In the genomic region with DNA sequence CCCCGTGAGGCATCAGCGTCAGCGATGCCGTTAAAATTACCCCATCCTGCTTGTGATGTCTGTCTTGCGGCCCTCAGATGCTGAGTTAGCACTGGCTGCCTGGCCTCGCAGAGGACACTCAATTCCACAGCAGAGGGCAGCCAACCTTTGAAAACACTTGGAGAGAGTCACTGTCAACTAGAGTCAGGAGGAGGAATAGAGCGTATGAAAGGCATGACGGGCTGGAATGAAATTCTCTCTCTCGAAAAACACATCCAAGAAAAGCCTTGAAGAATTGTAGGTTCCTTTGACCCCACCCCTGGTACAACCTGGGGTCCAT, we compare ENCODE assay signal across 12 mouse cellular contexts.
DNase-seq lines count a peak whose midpoint lies in the region; ATAC-seq and TF ChIP-seq lines count a peak whose summit lies in the region.
"Had no signal": no experiment of that assay in that cellular context is flagged by ENCODE, and none has a peak within 500 bp of the region (broad histone marks: within the 10 kb centered on the region; RNA-seq: fewer than 3 reads in every experiment).

No protein-coding gene starts in this region.

- H3K4me2 ChIP-seq in forebrain, embryonic 16.5 days (ENCODE audit: low read length) = no peak overlapping the region
- H3K4me2 ChIP-seq: hindbrain, embryonic 13.5 days; limb, embryonic 15.5 days had no signal

- ATAC-seq in forebrain, embryonic 16.5 days = no peak

- H3K4me3 ChIP-seq in layer of hippocampus, adult 2 months = no peak overlapping the region
- H3K4me3 ChIP-seq in forebrain, embryonic 16.5 days (replicated peaks; ENCODE audit: low read length) = no peak overlapping the region
- H3K4me3 ChIP-seq: hindbrain, embryonic 13.5 days; limb, embryonic 15.5 days had no signal

- intact Hi-C loops in heart, postnatal 10 days (cut with DNase I) = no loop called here

- H3K36me3 ChIP-seq in forebrain, embryonic 16.5 days (ENCODE audit: control insufficient read depth, insufficient read depth) = no peaks in the 10 kb centered on the region
- H3K36me3 ChIP-seq: hindbrain, embryonic 13.5 days; limb, embryonic 15.5 days had no signal

- H3K27ac ChIP-seq in layer of hippocampus, adult 2 months = no peak overlapping the region
- no peak overlapping the region for H3K27ac ChIP-seq in forebrain, embryonic 16.5 days (ENCODE audit: low read length)
- H3K27ac ChIP-seq: hindbrain, embryonic 13.5 days; limb, embryonic 15.5 days had no signal

- H3K9me3 ChIP-seq in forebrain, embryonic 16.5 days (ENCODE audit: control insufficient read depth, low read length) = no peaks in the 10 kb centered on the region
- H3K9me3 ChIP-seq: hindbrain, embryonic 13.5 days; limb, embryonic 15.5 days had no signal

- peaks cover 30% of the 10 kb centered on the region for H3K4me1 ChIP-seq in forebrain, embryonic 16.5 days (replicated peaks; ENCODE audit: control insufficient read depth, insufficient read depth, low read length)

- H3K27me3 ChIP-seq in forebrain, embryonic 16.5 days (replicated peaks; ENCODE audit: control insufficient read depth, insufficient read depth, low read length) = no peaks in the 10 kb centered on the region
- H3K27me3 ChIP-seq: hindbrain, embryonic 13.5 days; limb, embryonic 15.5 days had no signal

- peak; percentile 67 to 88 for DNase-seq in adrenal gland, adult (ENCODE audit: inconsistent age in 2 of 2, low spot score in 1 of 2)
- no peak for DNase-seq in adrenal gland, adult 8-10 months
- no peak for DNase-seq in layer of hippocampus, adult 2 months (ENCODE audit: low spot score in 2 of 2)
- no peak for DNase-seq in layer of hippocampus, adult 8-10 months (ENCODE audit: low spot score in 2 of 2)
- DNase-seq in heart, adult 18-20 months = peak; percentile 55 to 65
- DNase-seq in heart, postnatal 10 days = peak; percentile 54 to 60
- no peak for DNase-seq in thymus, postnatal 0 days (ENCODE audit: low spot score)
- DNase-seq: cerebellum, adult 18-20 months; midbrain, embryonic 14.5 days had no signal

- TF ChIP-seq CTCF in layer of hippocampus, adult 2 months (conservative IDR thresholded peaks at IDR 0.05) = peak; percentile 13; the same call in 1 of the 2 replicates

- 87% methylated on average over 9 of the region's 9 CpGs for WGBS in forebrain, embryonic 16.5 days

- H3K9ac ChIP-seq in forebrain, embryonic 16.5 days (replicated peaks; ENCODE audit: low read depth, low read length) = no peak overlapping the region
- H3K9ac ChIP-seq: hindbrain, embryonic 13.5 days; limb, embryonic 15.5 days had no signal

Comparison
In these comparisons a context has a peak if more than half of its experiments do, and no peak if none do; other contexts are left out.
1. DNase-seq: peak in adrenal gland, adult (2 of 2), heart, adult 18-20 months (2 of 2) and heart, postnatal 10 days (2 of 2); none in adrenal gland, adult 8-10 months (single experiment), layer of hippocampus, adult 2 months (0 of 2), layer of hippocampus, adult 8-10 months (0 of 2) and thymus, postnatal 0 days (single experiment).